Mouse (Mus musculus): ENCODE measurements around the gene Gm28374. TPM values are rescaled to one million over a fixed set of nuclear protein-coding genes. Genes with fewer than 3 reads are reported as not detected.

Gm28374 gene
- total and polyA plus RNA-seq, 3 experiments = 0.40 TPM; not detected in 2

DNA sequence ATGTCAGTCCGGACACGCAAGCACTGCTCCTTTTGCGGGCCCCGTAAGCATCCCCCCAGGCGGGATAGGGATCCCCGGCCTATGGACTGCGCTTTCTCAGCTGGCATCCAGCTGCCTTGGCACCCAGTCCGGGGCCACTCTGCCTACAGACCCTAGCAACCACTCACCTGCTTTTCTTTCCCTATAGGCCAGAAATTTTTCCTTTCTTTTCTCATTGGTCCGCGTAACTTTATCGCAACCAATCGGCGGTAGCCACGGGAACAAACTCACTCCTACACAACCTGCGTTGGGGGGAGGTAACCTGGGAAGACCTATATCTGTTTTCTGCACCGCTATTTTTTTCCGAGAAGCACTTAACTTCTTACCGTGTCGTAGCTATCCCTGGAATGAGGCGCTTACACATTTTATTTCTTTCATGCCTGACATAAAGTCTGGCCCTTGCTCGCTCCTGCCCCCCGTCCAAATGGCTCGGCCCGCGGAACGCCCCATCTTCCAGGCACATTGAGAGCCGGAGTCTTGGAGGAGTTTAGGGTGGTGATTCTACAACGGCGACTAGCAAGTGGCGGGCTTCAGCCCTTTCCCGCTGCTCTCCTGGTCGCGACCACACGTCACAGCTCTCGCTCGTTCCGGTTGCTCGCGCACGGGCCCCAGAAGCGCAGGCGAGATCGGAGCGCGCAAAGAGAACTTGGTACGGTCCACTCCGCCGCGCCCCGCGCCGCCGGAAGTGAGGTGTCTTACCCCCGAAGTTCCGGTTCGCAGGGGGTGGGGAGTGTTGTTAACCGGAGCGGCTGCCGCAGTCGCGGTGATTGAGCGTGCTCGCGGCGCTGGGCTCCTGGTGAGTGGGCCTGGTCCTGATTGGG is 35.5 kb downstream of the Gm28374 start, which contains the start of gene Syvn1:
Gene Syvn1 (plus strand): TSS at position 283 of the 860 bp plus-strand sequence.
- Histone ChIP-seq H3K4me1 (ENCODE audit: control insufficient read depth in 1 of 2, insufficient read depth in 2 of 2) (peaks cover 36 to 58% of the 10 kb centered on the region in 2 experiments), H3K27me3 (replicated peaks) (no peaks in the 10 kb centered on the region), H3K9ac (ENCODE audit: insufficient read depth, low read depth) (peak within 1 kb of the TSS; percentile 97), H3K4me3 (replicated peaks in 1 of 3; ENCODE audit: low read depth in 2 of 3, low read length in 2 of 3, poor library complexity in 1 of 3) (peak within 1 kb of the TSS; percentile 82 to 99 (median 98)), H3K36me3 (replicated peaks in 1 of 2; ENCODE audit: control insufficient read depth in 1 of 2, insufficient read depth in 1 of 2, low read length in 1 of 2) (peaks cover 32 to 35% of the 10 kb centered on the region in 2 experiments), H3K9me3 (replicated peaks; ENCODE audit: low read length) (no peaks in the 10 kb centered on the region), H3K79me2 (replicated peaks; ENCODE audit: control insufficient read depth, extremely low read depth, insufficient read depth, poor library complexity, severe bottlenecking) (peaks cover 41% of the 10 kb centered on the region), H3K4me2 (ENCODE audit: insufficient read depth, low read depth, poor library complexity, severe bottlenecking) (peak within 1 kb of the TSS; percentile 93), H3K27ac (ENCODE audit: insufficient read depth, low read depth) (peak within 1 kb of the TSS; percentile 99)
- in situ Hi-C loops (cut with MboI; ENCODE audit: low pct_ligation_motif_present, low pct_unique_long_range_greater_than_20kb, low sequenced_read_pairs) = no loop called here
- dilution Hi-C loops (cut with MboI; ENCODE audit: extremely low pct_ligation_motif_present, extremely low pct_unique_long_range_greater_than_20kb, low sequenced_read_pairs) = no loop called here
- TF ChIP-seq EP300 (IDR thresholded peaks at IDR 0.05; ENCODE audit: low read length) (no peak), MAFK (IDR thresholded peaks at IDR 0.05; ENCODE audit: insufficient replicate concordance, low read length) (no peak), MAX (IDR thresholded peaks at IDR 0.05; ENCODE audit: low read length) (no peak; the same call in none of the 2 replicates), JUN (IDR thresholded peaks at IDR 0.05; ENCODE audit: insufficient read depth, low read depth, low read length) (no peak), MAZ (IDR thresholded peaks at IDR 0.05; ENCODE audit: low read depth, low read length) (peak; percentile 84; the same call in 1 of the 2 replicates), IRF4 (IDR thresholded peaks at IDR 0.05; ENCODE audit: low read depth, low read length) (0 out of 2 replicates have a peak, but pooled peaks have one; percentile 19), CHD2 (IDR thresholded peaks at IDR 0.05; ENCODE audit: low read length) (peak; percentile 98), CHD1 (IDR thresholded peaks at IDR 0.05; ENCODE audit: low read depth, low read length) (peak; percentile 97), MXI1 (IDR thresholded peaks at IDR 0.05; ENCODE audit: low read depth, low read length) (peak; percentile 59), USF2 (conservative IDR thresholded peaks at IDR 0.05; ENCODE audit: low read depth, low read length) (no peak), PAX5 (IDR thresholded peaks at IDR 0.05; ENCODE audit: low read length) (peak; percentile 57; the same call in 1 of the 2 replicates), MYC (IDR thresholded peaks at IDR 0.05; ENCODE audit: low read depth, low read length) (no peak), NRF1 (IDR thresholded peaks at IDR 0.05; ENCODE audit: low read depth, low read length) (peak; percentile 64), ETS1 (conservative IDR thresholded peaks at IDR 0.05; ENCODE audit: low read depth, low read length) (no peak; the same call in 1 of the 2 replicates), POLR2A (IDR thresholded peaks at IDR 0.05; ENCODE audit: low read depth, low read length) (peak; percentile 78), ZMIZ1 (IDR thresholded peaks at IDR 0.05; ENCODE audit: low read depth, low read length) (peak; percentile 91), TCF12 (IDR thresholded peaks at IDR 0.05; ENCODE audit: low read depth, low read length) (peak; percentile 66), POLR2AphosphoS2 (IDR thresholded peaks at IDR 0.05; ENCODE audit: low read depth, low read length) (peak; percentile 96), NELFE (IDR thresholded peaks at IDR 0.05; ENCODE audit: low read depth, low read length) (peak; percentile 59), HCFC1 (IDR thresholded peaks at IDR 0.05; ENCODE audit: low read depth, low read length) (peak; percentile 75), MEF2A (IDR thresholded peaks at IDR 0.05; ENCODE audit: borderline replicate concordance, low read depth, low read length) (no peak; the same call in 1 of the 2 replicates), ZKSCAN1 (IDR thresholded peaks at IDR 0.05; ENCODE audit: borderline replicate concordance, low read depth, low read length) (no peak; the same call in 1 of the 2 replicates), E2F4 (IDR thresholded peaks at IDR 0.05; ENCODE audit: insufficient replicate concordance, low read depth, low read length) (no peak; the same call in 1 of the 2 replicates), TBP (conservative IDR thresholded peaks at IDR 0.05; ENCODE audit: low read depth, low read length) (peak; percentile 96), ELF1 (IDR thresholded peaks at IDR 0.05; ENCODE audit: low read depth, low read length) (peak; percentile 76), BHLHE40 (IDR thresholded peaks at IDR 0.05; ENCODE audit: low read depth, low read length) (peak; percentile 26; the same call in 1 of the 2 replicates), KAT2A (IDR thresholded peaks at IDR 0.05; ENCODE audit: insufficient replicate concordance, low read length) (0 out of 2 replicates have a peak, but pooled peaks have one; percentile 62), SIN3A (IDR thresholded peaks at IDR 0.05; ENCODE audit: low read length) (peak; percentile 84), ZNF384 (IDR thresholded peaks at IDR 0.05; ENCODE audit: low read depth, low read length) (peak; percentile 66; the same call in 1 of the 2 replicates), GABPA (IDR thresholded peaks at IDR 0.05; ENCODE audit: insufficient replicate concordance, low read depth, low read length) (no peak)
- DNase-seq (ENCODE audit: extremely low read depth) = peak; percentile 96

All from CH12.LX (cell line).